Mouse (Mus musculus) hindbrain, embryonic 11.5 days (tissue): ENCODE data around the gene Ppm1h. TPM values are rescaled to one million over a fixed set of nuclear protein-coding genes. Genes with fewer than 3 reads are reported as not detected.

Source experiments
- ATAC-seq: fragments of 200-750 bp; cut with Nextera tagmentation; 2 replicates; pipeline ENCODE4 v1.8.0; 2017; ENCODE audit warnings: mild to moderate bottlenecking, moderate TSS enrichment, moderate library complexity; ENCODE audit not compliant: low FRiP score
- DNase-seq: peaks from one replicate; pipeline ENCODE4 v3.0.0-alpha.2; 2015; ENCODE audit warnings: low spot score
- H3K27ac ChIP-seq: fragments of 300-500 bp; sonication (generic); 2 replicates; pipeline ENCODE4 v1.5.1; 2014; ENCODE audit warnings: mild to moderate bottlenecking, low read depth, low read length
- H3K27me3 ChIP-seq: fragments of 300-500 bp; sonication (generic); 2 replicates; pipeline ENCODE4 v1.6.1; 2014; ENCODE audit warnings: mild to moderate bottlenecking, low read length, moderate library complexity, mixed read lengths; ENCODE audit not compliant: control insufficient read depth, insufficient read depth
- H3K36me3 ChIP-seq: fragments of 300-500 bp; sonication (generic); 2 replicates; pipeline ENCODE4 v1.6.1; 2014; ENCODE audit warnings: mild to moderate bottlenecking, low read length, moderate library complexity, mixed read lengths; ENCODE audit not compliant: control insufficient read depth, insufficient read depth
- H3K4me1 ChIP-seq: fragments of 300-500 bp; sonication (generic); replicated peaks from 2 replicates; pipeline ENCODE4 v1.6.1; 2014; ENCODE audit warnings: low read length, mixed read lengths; ENCODE audit not compliant: control insufficient read depth, insufficient read depth
- H3K4me2 ChIP-seq: fragments of 300-500 bp; sonication (generic); replicated peaks from 2 replicates; pipeline ENCODE4 v1.6.1; 2014; ENCODE audit warnings: mild to moderate bottlenecking, low read depth, low read length
- H3K4me3 ChIP-seq: fragments of 300-500 bp; sonication (generic); 2 replicates; pipeline ENCODE4 v1.5.1; 2014; ENCODE audit warnings: low read depth, low read length
- H3K9ac ChIP-seq: fragments of 300-500 bp; sonication (generic); 2 replicates; pipeline ENCODE4 v1.6.1; 2014; ENCODE audit warnings: low read depth, low read length
- H3K9me3 ChIP-seq: fragments of 300-500 bp; sonication (generic); 2 replicates; pipeline ENCODE4 v1.6.1; 2016; ENCODE audit warnings: low read length; ENCODE audit not compliant: control insufficient read depth
- WGBS: fragments of 180-500 bp; shearing (Covaris S2); extraction: QIAGEN DNeasy Blood & Tissue Kit; methylation state at CpG from one replicate; pipeline ENCODE4 v1.1.7; 2014; 5-methylcytosine and 5-hydroxymethylcytosine counted together
- polyA plus RNA-seq: library from polyadenylated mRNA; unstranded; fragments of >200 nt; fragmentation: Nextera tagmentation; extraction: Ambion mirVana; gene quantifications from 2 replicates; pipeline ENCODE4 v1.2.1, GENCODE M21; 2014

The Ppm1h gene
- polyA plus RNA-seq, 1 experiment from 2014 or later = 9.7 TPM

DNA sequence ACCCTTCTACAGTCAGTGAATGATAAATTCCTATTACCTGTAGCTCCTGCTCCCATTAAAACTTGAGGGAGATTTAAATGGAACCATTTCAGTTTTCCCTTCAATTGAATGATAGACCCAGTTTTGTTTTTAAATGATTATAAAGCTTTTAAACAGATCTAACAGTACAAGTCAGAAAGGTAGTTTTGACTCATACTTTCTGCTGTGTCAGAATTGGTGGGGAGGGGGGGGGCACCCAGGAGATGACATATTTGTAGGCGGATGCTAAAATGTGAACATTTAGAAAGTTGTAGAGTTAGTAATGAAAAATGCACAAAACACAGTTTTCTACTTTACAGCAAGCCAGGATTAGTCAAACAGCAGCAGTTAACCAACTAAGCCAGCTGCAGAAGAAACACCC lies 76.4 kb downstream of the Ppm1h start:
- Histone ChIP-seq H3K9ac (no peak overlapping the region), H3K27ac (no peak overlapping the region), H3K36me3 (no peaks in the 10 kb centered on the region), H3K9me3 (no peaks in the 10 kb centered on the region), H3K4me1 (no peaks in the 10 kb centered on the region; the same call in 1 of the 2 replicates), H3K27me3 (no peaks in the 10 kb centered on the region), H3K4me2 (no peak overlapping the region), H3K4me3 (no peak overlapping the region)
- no peak for DNase-seq
- ATAC-seq = no peak
- 94% methylated on average over 1 of the region's 1 CpGs for WGBS

GRCm38 (mm10) chr10:122756879-122757530 lies 78.4 kb downstream of the Ppm1h start:
- Histone ChIP-seq H3K9ac (no peak overlapping the region), H3K4me3 (no peak overlapping the region), H3K9me3 (no peaks in the 10 kb centered on the region), H3K27ac (no peak overlapping the region), H3K4me1 (no peaks in the 10 kb centered on the region; the same call in 1 of the 2 replicates), H3K27me3 (no peaks in the 10 kb centered on the region), H3K4me2 (no peak overlapping the region), H3K36me3 (no peaks in the 10 kb centered on the region)
- ATAC-seq (no peak), DNase-seq (no peak)
- WGBS = 27% methylated on average over 6 of the region's 7 CpGs

DNA sequence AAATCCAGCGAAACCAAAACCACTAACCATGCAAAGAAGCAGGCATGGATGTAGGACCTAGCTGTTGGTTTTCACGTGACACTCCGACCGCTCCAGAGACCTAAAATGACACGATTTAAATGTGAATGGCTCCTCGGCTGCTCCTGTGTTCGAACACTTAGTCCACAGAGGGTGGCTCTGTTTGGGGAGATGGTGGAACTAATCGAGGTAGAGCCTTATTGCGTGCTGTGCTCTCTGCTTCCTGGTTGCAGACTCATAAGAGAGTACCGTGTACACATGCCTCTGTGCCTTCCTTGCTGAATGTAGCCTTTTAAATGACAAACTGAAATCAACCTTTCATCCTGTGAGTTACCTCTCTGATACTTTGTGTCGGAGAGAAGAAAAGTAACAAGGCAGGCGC lies 79.2 kb downstream of the Ppm1h start:
- H3K27me3 ChIP-seq = no peaks in the 10 kb centered on the region
- H3K4me2 ChIP-seq = no peak overlapping the region
- H3K9me3 ChIP-seq = no peaks in the 10 kb centered on the region
- DNase-seq = no peak
- no peaks in the 10 kb centered on the region for H3K36me3 ChIP-seq
- no peak overlapping the region for H3K9ac ChIP-seq
- no peak for ATAC-seq
- WGBS = 61% methylated on average over 12 of the region's 12 CpGs
- no peaks in the 10 kb centered on the region; the same call in 1 of the 2 replicates for H3K4me1 ChIP-seq
- no peak overlapping the region for H3K4me3 ChIP-seq
- H3K27ac ChIP-seq = no peak overlapping the region

- no peak overlapping the region for H3K4me2 ChIP-seq
- no peak overlapping the region for H3K4me3 ChIP-seq
- no peaks in the 10 kb centered on the region for H3K36me3 ChIP-seq
- no peak overlapping the region for H3K9ac ChIP-seq
- ATAC-seq = no peak
- H3K27ac ChIP-seq = no peak overlapping the region
- 70% methylated on average over 4 of the region's 4 CpGs for WGBS
- no peaks in the 10 kb centered on the region; the same call in 1 of the 2 replicates for H3K4me1 ChIP-seq
- no peak for DNase-seq
- no peaks in the 10 kb centered on the region for H3K9me3 ChIP-seq
- no peaks in the 10 kb centered on the region for H3K27me3 ChIP-seq
These were observed 79.8 kb downstream of the Ppm1h start for GRCm38 (mm10) chr10:122758346-122758745.

GRCm38 (mm10) chr10:122759729-122760128 lies 81.2 kb downstream of the Ppm1h start:
- Histone ChIP-seq H3K9ac (no peak overlapping the region), H3K4me3 (no peak overlapping the region), H3K4me1 (no peaks in the 10 kb centered on the region), H3K27me3 (no peaks in the 10 kb centered on the region), H3K4me2 (no peak overlapping the region), H3K36me3 (no peaks in the 10 kb centered on the region), H3K9me3 (no peaks in the 10 kb centered on the region), H3K27ac (no peak overlapping the region)
- whole genome bisulfite sequencing = 88% methylated on average over 2 of the region's 2 CpGs
- ATAC-seq (no peak), DNase-seq (no peak)

DNA sequence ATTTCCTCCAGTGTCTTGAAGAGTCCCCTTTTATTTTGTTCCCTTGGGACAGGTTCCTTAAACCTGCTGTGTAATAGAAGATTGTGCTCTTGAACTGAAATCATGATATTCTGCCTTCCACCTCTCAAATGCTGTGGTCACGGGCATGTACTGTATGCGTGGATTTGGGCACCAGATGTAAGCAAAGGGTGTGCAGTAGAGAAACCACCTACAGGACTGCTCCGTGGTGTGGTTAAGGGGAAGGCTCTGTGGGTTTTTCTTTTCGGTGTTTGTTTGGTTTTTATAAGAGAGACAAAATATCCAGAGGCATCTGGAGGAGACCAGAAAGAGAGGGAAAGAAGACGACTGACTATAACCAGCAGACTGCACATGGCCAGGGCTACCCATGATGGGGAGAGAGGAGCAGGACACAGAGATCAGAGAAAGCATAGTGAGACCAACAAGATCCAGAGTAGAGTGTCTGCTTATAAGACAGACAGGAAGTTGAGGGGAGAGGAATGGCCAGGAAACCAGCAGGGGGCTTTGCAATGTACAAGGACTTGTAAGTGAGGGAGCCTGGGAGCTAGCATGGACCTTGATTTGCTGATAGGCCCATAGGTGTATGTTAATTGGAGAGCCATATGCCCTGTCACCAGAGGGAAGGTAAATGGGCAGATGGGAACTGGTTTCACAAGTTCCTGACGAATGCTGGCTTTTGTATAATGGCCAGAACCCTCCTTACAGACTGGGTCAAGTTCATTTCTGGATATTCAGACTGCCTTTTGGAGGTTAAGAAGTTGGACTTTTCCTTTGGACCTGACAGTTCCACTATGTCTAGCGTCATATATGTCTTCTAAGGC lies 82.1 kb downstream of the Ppm1h start:
- WGBS = 79% methylated on average over 7 of the region's 7 CpGs
- DNase-seq (no peak), ATAC-seq (no peak)
- no peak overlapping the region for H3K27ac ChIP-seq
- H3K9ac ChIP-seq = no peak overlapping the region
- H3K9me3 ChIP-seq = no peaks in the 10 kb centered on the region
- no peaks in the 10 kb centered on the region for H3K36me3 ChIP-seq
- no peaks in the 10 kb centered on the region for H3K4me1 ChIP-seq
- no peak overlapping the region for H3K4me3 ChIP-seq
- no peaks in the 10 kb centered on the region for H3K27me3 ChIP-seq
- H3K4me2 ChIP-seq = no peak overlapping the region

DNA sequence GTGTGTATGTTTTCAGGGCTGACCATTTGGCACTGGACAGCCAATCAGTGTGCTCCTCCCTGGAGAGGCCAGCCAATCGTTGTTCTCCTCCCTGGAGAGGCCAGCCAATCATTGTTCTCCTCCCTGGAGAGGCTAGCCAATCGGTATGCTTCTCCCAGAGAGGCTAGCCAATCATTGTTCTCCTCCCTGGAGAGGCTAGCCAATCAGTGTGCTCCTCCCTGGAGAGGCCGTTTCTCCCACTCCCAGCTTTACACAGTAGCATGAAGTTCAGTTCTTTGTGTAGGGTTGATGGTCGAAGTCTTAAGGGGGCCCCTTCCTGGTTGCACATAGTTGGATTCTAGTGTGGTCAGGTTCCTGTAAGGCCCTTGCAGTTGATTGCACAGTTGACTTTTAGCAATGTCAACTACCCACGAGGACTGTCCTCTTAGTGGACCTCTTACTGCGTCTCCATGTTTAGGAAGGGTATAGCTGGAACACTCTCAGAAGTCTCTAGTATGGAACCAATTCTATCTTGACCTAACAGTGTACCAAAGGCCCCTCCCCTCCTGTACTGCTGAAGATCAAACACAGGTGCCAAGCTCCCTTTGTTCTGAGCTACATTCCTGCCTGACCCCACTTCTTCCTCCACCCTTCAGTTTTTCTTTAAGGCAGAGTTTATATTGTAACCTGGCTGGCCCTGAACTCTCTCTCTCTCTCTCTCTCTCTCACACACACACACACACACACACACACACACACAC lies 84.4 kb downstream of the Ppm1h start:
- DNase-seq (no peak), ATAC-seq (0 out of 2 replicates have a peak, but pooled peaks have one; percentile 22)
- 85% methylated on average over 6 of the region's 6 CpGs for WGBS
- Histone ChIP-seq H3K4me3 (no peak overlapping the region), H3K4me1 (no peaks in the 10 kb centered on the region), H3K36me3 (no peaks in the 10 kb centered on the region), H3K9me3 (no peaks in the 10 kb centered on the region), H3K27me3 (no peaks in the 10 kb centered on the region), H3K27ac (no peak overlapping the region), H3K9ac (no peak overlapping the region), H3K4me2 (no peak overlapping the region)

DNA sequence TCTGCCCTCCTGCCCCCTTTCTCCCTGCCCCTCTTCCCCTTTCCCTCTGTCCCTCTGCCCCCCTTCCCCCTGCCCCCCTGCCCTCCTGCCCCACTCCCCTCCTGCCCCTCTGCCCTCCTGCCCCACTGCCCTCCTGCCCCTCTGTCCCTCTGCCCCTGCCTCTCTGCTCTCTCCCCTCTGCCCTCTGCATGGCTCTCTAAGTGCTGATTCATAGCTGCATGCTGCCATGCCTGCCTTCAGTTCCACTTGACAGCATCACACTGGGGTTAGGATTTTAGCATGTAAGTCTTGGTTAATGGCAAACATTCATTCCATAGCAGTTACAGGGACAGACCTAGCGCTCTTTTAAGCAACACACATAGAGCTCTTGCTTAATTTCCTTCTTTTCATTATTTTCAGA lies 85.0 kb downstream of the Ppm1h start:
- H3K4me3 ChIP-seq = no peak overlapping the region
- DNase-seq = no peak
- H3K9me3 ChIP-seq = no peaks in the 10 kb centered on the region
- ATAC-seq = no peak
- no peaks in the 10 kb centered on the region for H3K4me1 ChIP-seq
- 86% methylated on average over 1 of the region's 1 CpGs for WGBS
- no peak overlapping the region for H3K27ac ChIP-seq
- no peaks in the 10 kb centered on the region for H3K36me3 ChIP-seq
- H3K4me2 ChIP-seq = no peak overlapping the region
- no peaks in the 10 kb centered on the region for H3K27me3 ChIP-seq
- H3K9ac ChIP-seq = no peak overlapping the region
